8 mouse cellular contexts compared by ENCODE assay signal in the genomic region with DNA sequence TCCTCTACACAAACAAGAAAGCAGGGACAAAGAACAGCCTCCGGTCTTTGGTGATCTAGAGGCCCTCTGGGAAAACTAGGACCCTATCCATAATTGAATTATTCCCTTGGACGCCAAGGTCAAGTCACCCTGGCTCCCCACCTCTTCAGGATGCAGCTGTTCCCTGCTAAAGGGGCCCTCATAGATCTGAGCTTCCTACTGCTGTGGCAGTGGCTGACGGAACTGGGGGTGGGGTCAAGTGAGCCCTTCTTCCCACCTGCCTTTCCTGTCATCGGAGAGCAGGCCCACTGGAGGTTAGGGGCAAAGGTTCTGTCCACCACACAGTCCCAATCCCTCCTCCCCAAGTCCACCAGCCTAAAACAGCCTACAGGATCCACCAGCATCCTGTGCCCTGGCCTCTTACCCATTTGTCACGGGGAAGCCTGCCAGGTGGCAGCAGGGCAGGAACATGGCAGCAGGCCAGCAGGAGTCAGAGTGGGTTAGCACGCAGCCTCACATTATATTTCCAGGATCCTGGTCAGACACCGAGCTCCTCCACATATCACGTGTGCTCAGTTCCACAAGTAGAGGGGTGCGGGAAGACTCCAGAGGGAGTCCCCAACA. TPM values are rescaled to one million over a fixed set of nuclear protein-coding genes. Genes with fewer than 3 reads are reported as not detected.
A peak's percentile ranks its signal among the peaks of the same experiment; 100 is the strongest.
DNase-seq lines count a peak whose midpoint lies in the region; ATAC-seq and TF ChIP-seq lines count a peak whose summit lies in the region.

No protein-coding gene starts in this region.

- H3K36me3 ChIP-seq in heart, adult 2 months (ENCODE audit: control insufficient read depth, insufficient read depth, low read length), result no peaks in the 10 kb centered on the region
- no peaks in the 10 kb centered on the region for H3K36me3 ChIP-seq in intestine, postnatal 0 days (ENCODE audit: control insufficient read depth, insufficient read depth)
- H3K36me3 ChIP-seq in small intestine, adult 2 months (ENCODE audit: control insufficient read depth, insufficient read depth, low read length), result no peaks in the 10 kb centered on the region

- no peak for TF ChIP-seq POLR2A in heart, adult 2 months (IDR thresholded peaks at IDR 0.05; ENCODE audit: insufficient read depth, low read depth, low read length)
- no peak for TF ChIP-seq POLR2A in small intestine, adult 2 months (IDR thresholded peaks at IDR 0.05; ENCODE audit: low read depth, low read length)

- no peak overlapping the region for H3K4me3 ChIP-seq in heart, adult 2 months
- H3K4me3 ChIP-seq in intestine, postnatal 0 days (ENCODE audit: low read depth, low read length), result peak overlapping the region; percentile 21; the same call in 1 of the 2 replicates
- H3K4me3 ChIP-seq in small intestine, adult 2 months (ENCODE audit: low read depth, low read length), result no peak overlapping the region

- no peaks in the 10 kb centered on the region for H3K79me2 ChIP-seq in heart, adult 2 months (replicated peaks; ENCODE audit: control insufficient read depth, insufficient read depth, low read length)

- DNase-seq in embryo, embryonic 10 days (ENCODE audit: low spot score), result peak; percentile 27
- no peak for DNase-seq in embryo, embryonic 9.5 days (ENCODE audit: extremely low spot score)
- DNase-seq in cerebellum, postnatal 14 days, result peak; percentile 99
- peak; percentile 77 to 83 for DNase-seq in heart, adult 2 months
- peak; percentile 67 to 78 for DNase-seq in lung, adult 18-20 months
- DNase-seq in frontal cortex, postnatal 36 days (ENCODE audit: low spot score in 2 of 2), result no peak

- ATAC-seq in intestine, postnatal 0 days, result peak; percentile 6; the same call in 1 of the 2 replicates

- peaks cover 14% of the 10 kb centered on the region for H3K4me1 ChIP-seq in heart, adult 2 months (ENCODE audit: control insufficient read depth, insufficient read depth, low read length)
- peaks cover 13% of the 10 kb centered on the region for H3K4me1 ChIP-seq in intestine, postnatal 0 days (replicated peaks; ENCODE audit: control insufficient read depth, insufficient read depth, low read length)
- peaks cover 33% of the 10 kb centered on the region for H3K4me1 ChIP-seq in small intestine, adult 2 months (ENCODE audit: control insufficient read depth, insufficient read depth, insufficient read length, low read length)

- TF ChIP-seq EP300 in heart, adult 2 months (IDR thresholded peaks at IDR 0.05; ENCODE audit: insufficient read depth, low read depth, low read length), result no peak; the same call in 1 of the 2 replicates

- H3K9ac ChIP-seq in heart, adult 2 months (ENCODE audit: low read depth, low read length), result peak overlapping the region; percentile 50
- H3K9ac ChIP-seq in intestine, postnatal 0 days (ENCODE audit: low read depth, low read length), result no peak overlapping the region

- H3K9me3 ChIP-seq in intestine, postnatal 0 days (ENCODE audit: control insufficient read depth), result no peaks in the 10 kb centered on the region

- H3K27me3 ChIP-seq in heart, adult 2 months (ENCODE audit: control insufficient read depth, insufficient read depth, low read length), result no peaks in the 10 kb centered on the region
- H3K27me3 ChIP-seq in intestine, postnatal 0 days (replicated peaks; ENCODE audit: control insufficient read depth, insufficient read depth, low read length), result no peaks in the 10 kb centered on the region
- no peaks in the 10 kb centered on the region for H3K27me3 ChIP-seq in small intestine, adult 2 months (ENCODE audit: control insufficient read depth, insufficient read depth, low read length)

- intact Hi-C loops in heart, adult 2 months (cut with DNase I), result no loop called here

- H3K27ac ChIP-seq in heart, adult 2 months, result peak overlapping the region; percentile 91
- H3K27ac ChIP-seq in intestine, postnatal 0 days (ENCODE audit: low read depth, low read length), result peak overlapping the region; percentile 57
- H3K27ac ChIP-seq in small intestine, adult 2 months (ENCODE audit: insufficient read depth, low read depth, low read length), result peak overlapping the region; percentile 48

- TF ChIP-seq CTCF in heart, adult 2 months (IDR thresholded peaks at IDR 0.05), result no peak
- TF ChIP-seq CTCF in intestine, postnatal 0 days (IDR thresholded peaks at IDR 0.05; ENCODE audit: low read depth), result no peak
- TF ChIP-seq CTCF in small intestine, adult 2 months (IDR thresholded peaks at IDR 0.05; ENCODE audit: extremely low read depth, insufficient read length, insufficient replicate concordance, low read depth, low read length), result no peak

- H3K4me2 ChIP-seq in intestine, postnatal 0 days (replicated peaks; ENCODE audit: low read depth), result peak overlapping the region; percentile 75

- WGBS in heart, adult 2 months, result 27% methylated on average over 9 of the region's 9 CpGs
- 29% methylated on average over 9 of the region's 9 CpGs for WGBS in intestine, postnatal 0 days
- WGBS in small intestine, adult 2 months, result 17% methylated on average over 9 of the region's 9 CpGs

RNA-seq across cellular contexts. Expression of a gene that starts 12.3 kb away (rescaled TPM):
- 10 to 100 TPM; 61.0 to 73.7 TPM for total RNA-seq in heart, adult 2 months (2021)
- 26.0 and 53.7 TPM in 2 replicates for polyA plus RNA-seq in heart, adult 2 months (2012; rRNA removed)
- 3.8 and 4.5 TPM in 2 replicates for polyA plus RNA-seq in intestine, postnatal 0 days (2015; fragmentation: Nextera tagmentation; extraction: Ambion mirVana)
- 4.3 and 5.0 TPM in 2 replicates for polyA plus RNA-seq in small intestine, adult 2 months (2012; rRNA removed)

RNA-seq across cellular contexts. Expression of a gene that starts 12.4 kb away (rescaled TPM):
- total RNA-seq in heart, adult 2 months (2021), result under 1 TPM in 1 of 2 experiments, not detected in 1; 0.21 TPM
- polyA plus RNA-seq in heart, adult 2 months (2012; rRNA removed), result 0.44 and 0.59 TPM in 2 replicates
- polyA plus RNA-seq in intestine, postnatal 0 days (2015; fragmentation: Nextera tagmentation; extraction: Ambion mirVana), result 1.5 and 1.8 TPM in 2 replicates
- 0.18 and 0.20 TPM in 2 replicates for polyA plus RNA-seq in small intestine, adult 2 months (2012; rRNA removed)

RNA-seq across cellular contexts. Expression of a gene that starts 51.7 kb away (rescaled TPM):
- total RNA-seq in heart, adult 2 months (2021), result 100 to 1,000 TPM in 1 of 2 experiments, 10 to 100 TPM in 1; 89.3 to 102 TPM
- polyA plus RNA-seq in heart, adult 2 months (2012; rRNA removed), result 165 and 186 TPM in 2 replicates
- polyA plus RNA-seq in intestine, postnatal 0 days (2015; fragmentation: Nextera tagmentation; extraction: Ambion mirVana), result 71.6 and 79.0 TPM in 2 replicates
- polyA plus RNA-seq in small intestine, adult 2 months (2012; rRNA removed), result 35.8 TPM in 2 replicates

Comparison
In these comparisons a context has a peak if more than half of its experiments do, and no peak if none do; other contexts are left out.
1. DNase-seq: peak in embryo, embryonic 10 days (single experiment), cerebellum, postnatal 14 days (2 of 2), heart, adult 2 months (2 of 2) and lung, adult 18-20 months (2 of 2); none in embryo, embryonic 9.5 days (single experiment) and frontal cortex, postnatal 36 days (0 of 2).
2. Peak in every context shown above with its lines, with median percentiles within 50 percentile points of each other: H3K27ac ChIP-seq.